18 mouse cellular contexts compared by ENCODE assay signal in the genomic region with DNA sequence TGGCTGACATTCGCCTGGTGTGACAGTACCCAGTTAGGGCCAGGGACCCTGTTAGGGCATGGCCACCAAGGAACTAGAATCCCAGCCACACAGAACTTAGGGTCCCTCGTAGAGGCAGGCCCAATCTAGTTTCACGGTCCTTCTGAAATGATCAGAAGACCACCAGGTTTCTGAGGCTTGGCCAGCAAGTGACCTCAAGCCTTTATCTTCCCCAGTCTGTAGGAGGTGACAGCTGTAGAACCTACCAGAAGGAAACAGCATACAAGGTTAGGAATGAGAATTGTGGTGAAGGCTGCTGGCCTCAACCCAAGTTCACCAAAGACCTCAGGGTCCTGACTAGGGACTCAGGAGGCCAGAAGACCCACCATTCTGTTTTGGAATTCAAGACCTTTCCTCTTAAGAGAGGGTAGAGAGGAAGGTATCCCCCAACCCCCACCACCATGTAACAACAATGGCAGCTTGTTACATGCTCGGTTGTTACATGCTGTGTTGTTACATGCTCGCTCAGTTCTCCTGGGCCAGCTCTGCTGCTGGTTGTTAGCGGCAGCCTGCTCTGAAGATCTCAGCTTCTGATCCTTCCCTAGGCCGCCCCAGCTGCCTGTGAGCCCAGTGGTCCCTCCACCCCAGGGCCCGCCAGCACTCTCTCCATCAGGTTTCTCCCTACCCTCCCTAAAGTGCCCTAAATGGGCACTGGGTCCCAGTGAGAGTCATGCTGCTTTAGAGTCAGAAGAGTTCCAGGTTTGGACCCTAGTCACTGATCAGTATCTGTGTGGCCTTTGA. TPM values are rescaled to one million over a fixed set of nuclear protein-coding genes. Genes with fewer than 3 reads are reported as not detected.
"Had no signal": no experiment of that assay in that cellular context is flagged by ENCODE, and none has a peak within 500 bp of the region (broad histone marks: within the 10 kb centered on the region; RNA-seq: fewer than 3 reads in every experiment).

No protein-coding gene starts in this region.

- ATAC-seq: lung, postnatal 0 days had no signal

- H3K9ac ChIP-seq: limb, embryonic 13.5 days; liver, embryonic 13.5 days; lung, embryonic 14.5 days had no signal

- DNase-seq: kidney, adult 2 months; layer of hippocampus, adult 9-11 months; liver, embryonic 13.5 days; lung, embryonic 14.5 days; midbrain, embryonic 14.5 days; right cerebral cortex, adult 18-20 months; right cerebral cortex, postnatal 14 days; right cerebral cortex, postnatal 4 days; thymus, adult 2 months; thymus, postnatal 14 days; thymus, postnatal 4 days had no signal

- H3K27ac ChIP-seq: kidney, postnatal 0 days; layer of hippocampus, adult 2 months; limb, embryonic 10.5 days; limb, embryonic 13.5 days; liver, embryonic 13.5 days; macrophage had no signal

- H3K4me2 ChIP-seq: limb, embryonic 13.5 days; liver, embryonic 13.5 days; lung, embryonic 14.5 days had no signal

- H3K4me3 ChIP-seq: layer of hippocampus, adult 2 months; limb, embryonic 10.5 days; limb, embryonic 13.5 days; liver, embryonic 13.5 days had no signal

- H3K36me3 ChIP-seq: limb, embryonic 10.5 days; limb, embryonic 13.5 days had no signal

- H3K9me3 ChIP-seq: limb, embryonic 10.5 days; limb, embryonic 13.5 days; liver, embryonic 13.5 days had no signal

- H3K27me3 ChIP-seq: limb, embryonic 13.5 days; liver, embryonic 13.5 days had no signal

RNA-seq across cellular contexts. Expression of gene Nos2, which starts 56.3 kb away (rescaled TPM):
- total RNA-seq: megakaryocyte, adult 5-6 weeks had no signal
